Mouse (Mus musculus) stomach, postnatal 0 days (tissue): ENCODE measurements around the gene Ildr1. TPM values are rescaled to one million over a fixed set of nuclear protein-coding genes. Genes with fewer than 3 reads are reported as not detected.

ENCODE experiments used
- ATAC-seq: fragments of 200-750 bp; cut with Nextera tagmentation; 2 replicates; pipeline ENCODE4 v1.8.0; 2017; ENCODE audit not compliant: low FRiP score, low TSS enrichment
- DNase-seq: peaks from one replicate; pipeline ENCODE4 v3.0.0-alpha.2; 2016; ENCODE audit warnings: low spot score
- H3K27ac ChIP-seq: fragments of 300-500 bp; sonication (generic); replicated peaks from 2 replicates; pipeline ENCODE4 v1.5.1; 2014; ENCODE audit warnings: mild to moderate bottlenecking, control low read depth
- H3K27me3 ChIP-seq: fragments of 300-500 bp; sonication (generic); 2 replicates; pipeline ENCODE4 v1.6.1; 2014; ENCODE audit warnings: low read length; ENCODE audit not compliant: control insufficient read depth, insufficient read depth
- H3K36me3 ChIP-seq: fragments of 300-500 bp; sonication (generic); 2 replicates; pipeline ENCODE4 v1.6.1; 2014; ENCODE audit warnings: low read length, mixed read lengths; ENCODE audit not compliant: control insufficient read depth, insufficient read depth
- H3K4me1 ChIP-seq: fragments of 300-500 bp; sonication (generic); replicated peaks from 2 replicates; pipeline ENCODE4 v1.6.1; 2014; ENCODE audit warnings: antibody characterized with exemption; ENCODE audit not compliant: control insufficient read depth, insufficient read depth
- H3K4me2 ChIP-seq: fragments of 300-500 bp; sonication (generic); replicated peaks from 2 replicates; pipeline ENCODE4 v1.6.1; 2014; ENCODE audit warnings: low read depth, mild to moderate bottlenecking, control low read depth, moderate library complexity
- H3K4me3 ChIP-seq: fragments of 300-500 bp; sonication (generic); 2 replicates; pipeline ENCODE4 v1.5.1; 2014; ENCODE audit warnings: low read depth, low read length, control low read depth
- H3K9ac ChIP-seq: fragments of 300-500 bp; sonication (generic); 2 replicates; pipeline ENCODE4 v1.6.1; 2014; ENCODE audit warnings: mild to moderate bottlenecking, low read length, control low read depth, mixed read lengths
- H3K9me3 ChIP-seq: fragments of 300-500 bp; sonication (generic); 2 replicates; pipeline ENCODE4 v1.6.1; 2016; ENCODE audit warnings: low read length; ENCODE audit not compliant: control insufficient read depth
- CTCF ChIP-seq: IDR thresholded peaks from 2 replicates; pipeline ENCODE4 v1.5.1; 2016; ENCODE audit warnings: antibody characterized with exemption, low read depth, mild to moderate bottlenecking, moderate library complexity
- EP300 ChIP-seq: optimal IDR thresholded peaks from 2 replicates; pipeline ENCODE3; 2016; ENCODE audit warnings: antibody characterized with exemption
- WGBS: fragments of 180-500 bp; shearing (Covaris S2); extraction: QIAGEN DNeasy Blood & Tissue Kit; methylation state at CpG from one replicate; pipeline ENCODE4 v1.1.7; 2014; 5-methylcytosine and 5-hydroxymethylcytosine counted together
- polyA plus RNA-seq: library from polyadenylated mRNA; unstranded; fragments of >200 nt; fragmentation: Nextera tagmentation; extraction: Ambion mirVana; gene quantifications from 2 replicates; pipeline ENCODE4 v1.2.1, GENCODE M21; 2015

The Ildr1 gene
- polyA plus RNA-seq, 1 experiment from 2014 or later = 2.5 TPM

DNA sequence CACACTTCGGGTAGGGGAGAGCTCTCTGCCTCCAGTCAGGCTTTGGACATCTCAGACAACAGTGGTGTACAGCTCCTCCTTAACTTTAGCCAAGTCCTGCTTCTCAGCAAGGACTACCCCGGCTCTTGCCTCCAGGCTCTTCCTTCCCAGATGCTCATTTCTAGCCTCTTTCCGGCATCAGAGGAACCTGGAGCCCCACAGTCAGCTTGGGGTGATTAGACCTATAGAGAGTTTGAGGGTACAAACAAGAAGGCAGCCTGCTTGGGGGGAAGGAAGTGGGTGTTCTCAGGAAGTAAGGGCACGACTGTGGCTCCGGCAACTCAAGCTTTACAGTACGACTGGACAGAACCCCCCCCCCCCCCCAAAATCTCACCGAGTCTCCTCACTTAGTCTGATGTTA, 15.0 kb downstream of the Ildr1 start:
- Histone ChIP-seq H3K4me2 (no peak overlapping the region), H3K9ac (no peak overlapping the region), H3K4me3 (no peak overlapping the region), H3K9me3 (no peaks in the 10 kb centered on the region), H3K27me3 (no peaks in the 10 kb centered on the region; the same call in 1 of the 2 replicates), H3K4me1 (no peaks in the 10 kb centered on the region), H3K36me3 (no peaks in the 10 kb centered on the region), H3K27ac (no peak overlapping the region)
- WGBS = 76% methylated on average over 7 of the region's 7 CpGs
- DNase-seq (no peak), ATAC-seq (no peak)
- TF ChIP-seq EP300 (no peak), CTCF (no peak)

GRCm38 (mm10) chr16:36709405-36709804, 15.6 kb downstream of the Ildr1 start:
- no peak overlapping the region for H3K4me3 ChIP-seq
- 88% methylated on average over 17 of the region's 17 CpGs for WGBS
- no peaks in the 10 kb centered on the region; the same call in 1 of the 2 replicates for H3K27me3 ChIP-seq
- no peak overlapping the region for H3K4me2 ChIP-seq
- ATAC-seq (no peak), DNase-seq (no peak)
- H3K9me3 ChIP-seq = no peaks in the 10 kb centered on the region
- H3K27ac ChIP-seq = no peak overlapping the region
- H3K4me1 ChIP-seq = no peaks in the 10 kb centered on the region
- no peak overlapping the region for H3K9ac ChIP-seq
- TF ChIP-seq CTCF (no peak), EP300 (no peak)
- H3K36me3 ChIP-seq = no peaks in the 10 kb centered on the region

- Histone ChIP-seq H3K27ac (no peak overlapping the region), H3K4me1 (no peaks in the 10 kb centered on the region), H3K9ac (no peak overlapping the region), H3K4me2 (no peak overlapping the region), H3K9me3 (no peaks in the 10 kb centered on the region), H3K4me3 (no peak overlapping the region), H3K36me3 (no peaks in the 10 kb centered on the region), H3K27me3 (no peaks in the 10 kb centered on the region)
- ATAC-seq (no peak), DNase-seq (no peak)
- WGBS = 91% methylated on average over 2 of the region's 2 CpGs
- TF ChIP-seq CTCF = peak; percentile 50
- no peak for TF ChIP-seq EP300
Observed at GRCm38 (mm10) chr16:36710794-36711193, 17.0 kb downstream of the Ildr1 start.

- no peak overlapping the region for H3K4me2 ChIP-seq
- no peak overlapping the region for H3K27ac ChIP-seq
- no peak overlapping the region for H3K9ac ChIP-seq
- no peak overlapping the region for H3K4me3 ChIP-seq
- H3K27me3 ChIP-seq = no peaks in the 10 kb centered on the region
- no peaks in the 10 kb centered on the region for H3K9me3 ChIP-seq
- TF ChIP-seq CTCF (no peak), EP300 (no peak)
- no peak for DNase-seq
- ATAC-seq = no peak
- 80% methylated on average over 12 of the region's 12 CpGs for WGBS
- H3K4me1 ChIP-seq = no peaks in the 10 kb centered on the region
- H3K36me3 ChIP-seq = no peaks in the 10 kb centered on the region
Observed at GRCm38 (mm10) chr16:36711760-36712159, 18.0 kb downstream of the Ildr1 start.

- Histone ChIP-seq H3K27ac (no peak overlapping the region), H3K27me3 (no peaks in the 10 kb centered on the region), H3K4me2 (no peak overlapping the region), H3K4me3 (no peak overlapping the region), H3K4me1 (no peaks in the 10 kb centered on the region), H3K9me3 (no peaks in the 10 kb centered on the region), H3K36me3 (no peaks in the 10 kb centered on the region), H3K9ac (no peak overlapping the region)
- no peak for DNase-seq
- 84% methylated on average over 4 of the region's 4 CpGs for WGBS
- no peak for ATAC-seq
- TF ChIP-seq EP300 (no peak), CTCF (no peak)
Observed at GRCm38 (mm10) chr16:36717481-36717880, 23.7 kb downstream of the Ildr1 start.

- no peak for DNase-seq
- Histone ChIP-seq H3K4me3 (no peak overlapping the region), H3K9ac (no peak overlapping the region), H3K27ac (no peak overlapping the region), H3K9me3 (no peaks in the 10 kb centered on the region), H3K4me1 (no peaks in the 10 kb centered on the region), H3K27me3 (no peaks in the 10 kb centered on the region), H3K4me2 (no peak overlapping the region), H3K36me3 (no peaks in the 10 kb centered on the region)
- TF ChIP-seq EP300 = no peak
- TF ChIP-seq CTCF = no peak
- no peak for ATAC-seq
Observed at GRCm38 (mm10) chr16:36718637-36719036, 24.9 kb downstream of the Ildr1 start.
